Mouse (Mus musculus): ENCODE data around the gene Zxdc. TPM values are rescaled to one million over a fixed set of nuclear protein-coding genes. Genes with fewer than 3 reads are reported as not detected.

Zxdc gene
- polyA plus RNA-seq, 1 experiment from 2014 or later: 9.9 TPM

DNA sequence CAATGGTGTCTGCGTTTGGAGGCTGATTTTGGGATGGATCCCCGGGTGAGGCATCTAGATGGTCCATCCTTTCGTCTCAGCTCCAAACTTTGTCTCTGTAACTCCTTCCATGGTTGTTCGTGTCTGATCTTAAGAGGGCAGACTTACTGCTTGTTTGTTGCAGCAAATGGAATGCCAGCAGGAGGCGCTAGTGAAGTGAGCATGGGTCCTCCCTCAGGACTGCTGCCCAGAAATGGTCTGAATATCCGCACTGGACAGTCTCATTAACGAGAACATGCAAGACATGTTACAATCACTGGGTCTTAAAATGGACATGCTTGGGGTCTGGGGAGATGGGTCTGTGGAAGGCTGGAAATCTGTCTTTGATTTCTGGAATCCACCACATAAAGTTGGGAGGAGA, 80.9 kb downstream of the Zxdc start:
- no peaks in the 10 kb centered on the region for H3K36me3 ChIP-seq (ENCODE audit: control insufficient read depth, insufficient read depth, low read length)
- no peaks in the 10 kb centered on the region for H3K4me1 ChIP-seq (replicated peaks; ENCODE audit: control insufficient read depth, insufficient read depth, low read length)
- no peaks in the 10 kb centered on the region for H3K27me3 ChIP-seq (replicated peaks; ENCODE audit: control insufficient read depth, insufficient read depth, low read length)
- H3K27ac ChIP-seq (ENCODE audit: low read depth): no peak overlapping the region
- peak; percentile 79 for DNase-seq (ENCODE audit: low spot score)
- 33% methylated on average over 7 of the region's 7 CpGs for WGBS
- no peak overlapping the region for H3K4me3 ChIP-seq (ENCODE audit: low read depth, low read length)
- no peak overlapping the region for H3K4me2 ChIP-seq (ENCODE audit: low read length)
- H3K9ac ChIP-seq (ENCODE audit: low read length): no peak overlapping the region
- ATAC-seq (replicated peaks; ENCODE audit: low FRiP score, low TSS enrichment, low read depth): no peak
- no peaks in the 10 kb centered on the region for H3K9me3 ChIP-seq (ENCODE audit: control insufficient read depth, low read length)

DNA sequence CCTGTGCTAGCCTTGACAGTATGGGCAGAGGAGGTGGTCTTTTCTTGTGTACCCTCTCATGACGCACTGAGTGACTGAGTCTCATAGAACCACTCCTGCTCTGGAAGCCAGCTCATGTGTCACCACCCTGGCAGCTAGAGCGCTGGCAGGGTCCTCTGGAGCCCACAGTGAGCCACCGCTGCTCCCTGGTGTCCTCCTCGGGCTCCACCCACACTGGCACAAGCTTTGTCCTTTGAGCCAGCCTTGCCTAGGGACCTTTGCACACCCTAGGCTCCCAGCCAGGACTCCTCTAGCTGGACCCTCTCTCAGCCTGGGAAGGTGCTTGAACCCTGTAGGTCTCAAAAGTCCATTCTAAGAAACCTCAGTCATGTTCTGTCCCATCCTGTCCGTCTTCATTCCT, 81.4 kb downstream of the Zxdc start:
- Histone ChIP-seq H3K4me2 (ENCODE audit: low read length) (no peak overlapping the region), H3K4me3 (ENCODE audit: low read depth, low read length) (no peak overlapping the region), H3K27me3 (replicated peaks; ENCODE audit: control insufficient read depth, insufficient read depth, low read length) (no peaks in the 10 kb centered on the region), H3K9me3 (ENCODE audit: control insufficient read depth, low read length) (no peaks in the 10 kb centered on the region), H3K4me1 (replicated peaks; ENCODE audit: control insufficient read depth, insufficient read depth, low read length) (no peaks in the 10 kb centered on the region), H3K36me3 (ENCODE audit: control insufficient read depth, insufficient read depth, low read length) (no peaks in the 10 kb centered on the region), H3K27ac (ENCODE audit: low read depth) (no peak overlapping the region), H3K9ac (ENCODE audit: low read length) (no peak overlapping the region)
- WGBS: 75% methylated on average over 5 of the region's 5 CpGs
- DNase-seq (ENCODE audit: low spot score) (no peak), ATAC-seq (replicated peaks; ENCODE audit: low FRiP score, low TSS enrichment, low read depth) (no peak; the same call in 1 of the 2 replicates)

DNA sequence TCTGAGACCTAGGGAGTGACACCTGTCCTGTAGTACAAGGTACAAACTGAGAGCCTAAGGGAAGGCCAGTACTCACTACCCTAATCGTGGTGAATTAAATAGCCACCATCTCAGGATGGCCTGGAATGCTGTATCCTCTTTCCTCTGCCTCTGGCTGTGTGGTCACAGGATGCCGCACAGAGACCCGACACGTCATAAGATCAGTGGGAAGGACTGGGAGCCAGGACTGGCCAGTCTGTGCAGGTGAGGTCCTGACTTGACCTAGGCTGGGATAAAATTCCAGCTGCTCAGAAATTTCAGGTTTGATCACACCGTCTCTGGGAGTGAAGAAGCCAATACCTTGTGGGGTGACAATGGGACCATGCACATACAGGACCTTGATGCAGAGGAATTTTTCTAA, 82.2 kb downstream of the Zxdc start:
- no peaks in the 10 kb centered on the region for H3K9me3 ChIP-seq (ENCODE audit: control insufficient read depth, low read length)
- 90% methylated on average over 5 of the region's 5 CpGs for WGBS
- no peaks in the 10 kb centered on the region for H3K36me3 ChIP-seq (ENCODE audit: control insufficient read depth, insufficient read depth, low read length)
- H3K4me3 ChIP-seq (ENCODE audit: low read depth, low read length): no peak overlapping the region
- no peaks in the 10 kb centered on the region for H3K27me3 ChIP-seq (replicated peaks; ENCODE audit: control insufficient read depth, insufficient read depth, low read length)
- no peak overlapping the region for H3K4me2 ChIP-seq (ENCODE audit: low read length)
- no peaks in the 10 kb centered on the region for H3K4me1 ChIP-seq (replicated peaks; ENCODE audit: control insufficient read depth, insufficient read depth, low read length)
- no peak overlapping the region for H3K27ac ChIP-seq (ENCODE audit: low read depth)
- no peak for DNase-seq (ENCODE audit: low spot score)
- no peak for ATAC-seq (replicated peaks; ENCODE audit: low FRiP score, low TSS enrichment, low read depth)
- no peak overlapping the region for H3K9ac ChIP-seq (ENCODE audit: low read length)

DNA sequence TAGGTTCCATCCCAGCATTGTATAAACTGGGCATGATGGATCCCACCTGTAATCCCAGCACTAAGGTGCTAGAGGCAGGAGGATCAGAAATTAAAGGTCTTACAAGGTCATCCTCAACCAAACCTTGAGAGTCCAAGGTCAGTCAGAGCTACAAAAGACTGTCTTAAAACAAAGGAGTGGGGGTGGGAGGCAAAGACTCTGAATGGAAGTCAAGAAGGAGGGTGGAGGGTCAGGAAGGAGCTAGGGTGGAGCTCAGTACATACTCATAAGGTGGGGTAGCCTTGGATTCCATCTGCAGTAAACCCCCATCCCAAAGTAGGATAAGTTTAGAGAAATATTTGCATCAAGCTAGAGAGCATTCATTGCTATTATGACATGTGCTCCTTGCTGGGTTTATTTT, 83.3 kb downstream of the Zxdc start:
- Histone ChIP-seq H3K27ac (ENCODE audit: low read depth) (no peak overlapping the region), H3K4me1 (replicated peaks; ENCODE audit: control insufficient read depth, insufficient read depth, low read length) (no peaks in the 10 kb centered on the region)

More for the DNA sequence above, 83.3 kb downstream of the Zxdc start:
- H3K4me2 ChIP-seq (ENCODE audit: low read length): no peak overlapping the region
- H3K4me3 ChIP-seq (ENCODE audit: low read depth, low read length): no peak overlapping the region
- no peak for ATAC-seq (replicated peaks; ENCODE audit: low FRiP score, low TSS enrichment, low read depth)
- no peaks in the 10 kb centered on the region for H3K36me3 ChIP-seq (ENCODE audit: control insufficient read depth, insufficient read depth, low read length)
- H3K9ac ChIP-seq (ENCODE audit: low read length): no peak overlapping the region
- no peak for DNase-seq (ENCODE audit: low spot score)
- H3K27me3 ChIP-seq (replicated peaks; ENCODE audit: control insufficient read depth, insufficient read depth, low read length): no peaks in the 10 kb centered on the region
- no peaks in the 10 kb centered on the region for H3K9me3 ChIP-seq (ENCODE audit: control insufficient read depth, low read length)

Other genes with a start within 250 kb of the Zxdc start
- 0.04 TPM in 1 of 2 replicates, not detected in the other for gene Vmn1r51, start 246.9 kb upstream of the Zxdc start, polyA plus RNA-seq (2014; fragmentation: Nextera tagmentation; extraction: Ambion mirVana)
- not detected in 2 replicates for gene Vmn1r52, start 194.7 kb upstream of the Zxdc start, polyA plus RNA-seq (2014; fragmentation: Nextera tagmentation; extraction: Ambion mirVana)
- gene V1ra8, start 166.7 kb upstream of the Zxdc start, polyA plus RNA-seq (2014; fragmentation: Nextera tagmentation; extraction: Ambion mirVana): not detected in 2 replicates
- not detected in 2 replicates for gene Vmn1r53, start 145.1 kb upstream of the Zxdc start, polyA plus RNA-seq (2014; fragmentation: Nextera tagmentation; extraction: Ambion mirVana)
- gene Vmn1r54, start 123.2 kb upstream of the Zxdc start, polyA plus RNA-seq (2014; fragmentation: Nextera tagmentation; extraction: Ambion mirVana): not detected in 2 replicates
- not detected in 2 replicates for gene BC048671, start 68.3 kb upstream of the Zxdc start, polyA plus RNA-seq (2014; fragmentation: Nextera tagmentation; extraction: Ambion mirVana)
- gene Chst13, start 44.3 kb upstream of the Zxdc start, polyA plus RNA-seq (2014; fragmentation: Nextera tagmentation; extraction: Ambion mirVana): 0.28 and 0.46 TPM in 2 replicates
- gene Uroc1, start 36.2 kb upstream of the Zxdc start, polyA plus RNA-seq (2014; fragmentation: Nextera tagmentation; extraction: Ambion mirVana): not detected in 2 replicates
- 0.46 TPM in 2 replicates for gene Cfap100, start 59.3 kb downstream of the Zxdc start, polyA plus RNA-seq (2014; fragmentation: Nextera tagmentation; extraction: Ambion mirVana)
- gene Klf15, start 93.1 kb downstream of the Zxdc start, polyA plus RNA-seq (2014; fragmentation: Nextera tagmentation; extraction: Ambion mirVana): 3.0 and 5.1 TPM in 2 replicates
- gene Aldh1l1, start 116.9 kb downstream of the Zxdc start, polyA plus RNA-seq (2014; fragmentation: Nextera tagmentation; extraction: Ambion mirVana): 5.2 and 7.8 TPM in 2 replicates
- 5.0 and 5.1 TPM in 2 replicates for gene Slc41a3, start 235.2 kb downstream of the Zxdc start, polyA plus RNA-seq (2014; fragmentation: Nextera tagmentation; extraction: Ambion mirVana)

All from intestine, embryonic 14.5 days (tissue).